Mouse (Mus musculus) B cell, adult (primary cell): ENCODE data around the gene Noc2l. TPM values are rescaled to one million over a fixed set of nuclear protein-coding genes. Genes with fewer than 3 reads are reported as not detected.

Experiments
- total RNA-seq: library from RNA; stranded (reverse); gene quantifications from 4 replicates; pipeline ENCODE4 v1.2.4, GENCODE M21; 2023; ENCODE audit not compliant: inconsistent age

The Noc2l gene
- total RNA-seq = 91.6 to 108 TPM (median 97.3 TPM) in 4 replicates

GRCm38 (mm10) chr4:156235808-156236533 is at the start of gene Noc2l:
Gene Noc2l (plus strand): TSS chr4:156236010.

DNA sequence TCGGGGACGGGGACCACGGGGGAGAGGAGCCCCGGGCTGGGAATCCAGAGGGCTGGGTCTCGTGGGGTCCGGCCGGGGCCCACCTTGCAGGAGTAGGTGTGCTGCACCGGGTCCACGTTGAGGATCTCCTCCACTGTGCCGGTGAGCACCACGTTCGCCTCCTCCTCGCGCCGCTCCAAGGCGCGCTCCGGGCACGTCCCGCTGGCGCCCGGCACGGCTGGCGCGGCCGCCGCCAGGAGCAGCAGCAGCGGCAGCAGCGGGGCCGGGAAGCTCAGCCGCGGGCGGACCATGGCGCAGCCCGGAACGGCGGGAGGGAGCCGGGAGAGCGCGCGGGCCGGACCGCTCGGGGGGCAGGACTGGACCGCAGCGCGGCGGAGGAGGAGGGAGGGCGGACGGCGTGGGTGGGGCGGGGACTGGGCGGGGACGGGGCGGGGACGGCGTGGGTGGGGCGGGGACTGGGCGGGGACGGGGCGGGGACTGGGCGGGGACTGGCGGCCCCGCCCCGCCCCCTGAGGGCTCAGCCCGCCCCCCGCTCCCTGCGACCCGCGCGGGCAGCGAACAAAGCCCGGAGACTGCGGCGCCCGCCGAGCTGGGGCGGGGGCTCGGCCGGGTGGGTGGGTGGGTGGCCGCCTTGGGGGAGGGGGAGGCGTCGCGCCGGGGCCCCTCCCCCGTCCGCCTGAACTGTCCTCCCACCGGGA is 38.5 kb upstream of the Noc2l start, which contains the start of gene Agrn:
Agrn (minus strand) TSS at position 358 of the 698 bp plus-strand sequence.

DNA sequence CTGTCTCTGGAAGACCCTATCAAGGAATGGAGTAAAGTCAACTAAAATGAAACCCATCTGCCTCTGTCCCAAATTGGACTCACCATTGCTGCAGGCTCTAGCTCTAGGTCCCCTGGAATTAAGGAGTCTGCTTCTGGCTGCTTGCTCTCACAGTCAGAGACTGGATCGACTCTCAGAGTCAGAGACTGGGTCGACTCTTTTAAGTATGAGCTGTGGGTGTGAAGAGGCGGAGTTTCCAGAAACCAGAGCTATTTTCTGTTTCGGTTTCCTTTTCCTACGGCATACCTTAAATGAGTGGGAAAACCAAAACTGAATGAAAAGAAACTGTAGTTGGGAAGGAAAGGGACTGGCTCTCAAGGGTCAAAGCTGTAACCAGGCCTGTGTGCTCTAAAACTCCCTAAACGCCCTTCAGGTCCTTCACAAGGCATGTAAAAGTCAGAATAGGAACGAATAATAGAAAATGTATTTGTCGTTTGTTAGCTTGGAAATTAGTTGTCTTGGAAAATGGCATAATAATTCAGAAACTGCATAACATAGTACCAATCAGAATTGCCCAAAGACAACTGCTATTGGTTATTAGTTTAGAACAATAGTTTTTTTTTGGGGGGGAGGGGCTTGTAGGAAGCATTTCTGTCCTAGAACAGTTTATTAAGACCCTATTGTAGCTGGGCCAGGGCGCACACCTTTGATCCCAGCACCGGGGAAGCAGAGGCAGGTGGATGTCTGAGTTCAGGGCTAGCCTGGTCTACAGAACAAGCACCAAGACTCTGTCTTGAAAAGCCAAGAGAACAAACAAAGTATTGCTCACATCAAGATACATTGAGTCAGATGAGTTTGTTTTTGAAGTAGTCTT is 35.0 kb upstream of the Noc2l start, which contains the start of gene Isg15:
Isg15 (minus strand) TSS at position 196 of the 853 bp plus-strand sequence.

GRCm38 (mm10) chr4:156203001-156203412 is 32.8 kb upstream of the Noc2l start, which contains the start of gene AW011738:
Gene AW011738 (plus strand): TSS chr4:156203304.

GRCm38 (mm10) chr4:156215649-156216048 is 20.2 kb upstream of the Noc2l start, which contains the start of gene Perm1:
Gene Perm1 (plus strand): TSS chr4:156215868.

DNA sequence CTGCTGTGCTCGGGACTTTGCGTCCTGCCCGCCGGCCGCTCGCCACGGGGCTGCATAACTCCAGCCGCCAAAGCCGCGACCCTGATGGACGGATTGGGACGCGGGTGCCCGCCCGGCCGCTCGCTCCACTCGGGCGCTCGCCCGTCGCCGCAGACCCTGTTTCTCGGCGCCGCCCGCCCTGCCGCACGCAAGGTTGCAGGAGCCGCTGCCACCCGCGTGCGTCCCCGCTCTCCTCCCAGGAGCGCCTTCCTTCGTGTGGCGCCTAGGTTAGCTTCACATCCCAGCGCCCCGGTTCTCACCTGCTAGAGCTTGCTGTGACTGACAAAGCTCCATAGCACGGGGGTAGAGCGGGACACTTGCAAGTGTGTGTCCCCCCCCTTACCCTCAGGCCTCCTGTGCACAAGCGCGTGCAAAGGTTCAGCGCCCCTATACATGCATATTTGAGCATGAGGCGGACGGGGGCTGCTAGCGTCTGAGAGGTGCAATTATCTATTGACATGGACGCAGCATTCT is 1.1 kb upstream of the Noc2l start, which contains the start of gene Plekhn1:
Plekhn1 (minus strand) TSS at position 157 of the 513 bp plus-strand sequence.

GRCm38 (mm10) chr4:156255078-156255839 is 19.4 kb downstream of the Noc2l start, which contains the start of gene Samd11:
Gene Samd11 (minus strand): TSS chr4:156255657.

Other genes starting within 250 kb of the Noc2l start
- 2.3 to 3.4 TPM (median 2.8 TPM) in 4 replicates for gene B3galt6, start 243.4 kb upstream of the Noc2l start, total RNA-seq
- 120 to 134 TPM (median 127 TPM) in 4 replicates for gene Sdf4, start 243.1 kb upstream of the Noc2l start, total RNA-seq
- 6.0 to 9.5 TPM (median 7.1 TPM) in 4 replicates for gene Tnfrsf4, start 222.2 kb upstream of the Noc2l start, total RNA-seq
- 13.5 to 16.3 TPM (median 14.2 TPM) in 4 replicates for gene Tnfrsf18, start 209.8 kb upstream of the Noc2l start, total RNA-seq
- not detected in 4 replicates for gene Ttll10, start 176.6 kb upstream of the Noc2l start, total RNA-seq
- gene 9430015G10Rik, start 126.0 kb upstream of the Noc2l start, total RNA-seq = 49.2 to 80.5 TPM (median 61.4 TPM) in 4 replicates
- gene Rnf223, start 105.5 kb upstream of the Noc2l start, total RNA-seq = 0.67 to 1.3 TPM (median 0.90 TPM) in 4 replicates
- 2.6 to 4.3 TPM (median 3.5 TPM) in 4 replicates for gene Agrn, start 38.5 kb upstream of the Noc2l start, total RNA-seq
- 5.4 to 10.8 TPM (median 7.2 TPM) in 4 replicates for gene Isg15, start 35.2 kb upstream of the Noc2l start, total RNA-seq
- 8.0 to 11.2 TPM (median 9.5 TPM) in 4 replicates for gene AW011738, start 32.7 kb upstream of the Noc2l start, total RNA-seq
- 0.32 to 0.58 TPM (median 0.39 TPM) in 3 of 4 replicates, not detected in the other for gene Perm1, start 20.1 kb upstream of the Noc2l start, total RNA-seq
- gene Plekhn1, start 1.2 kb upstream of the Noc2l start, total RNA-seq = 39.6 to 41.2 TPM (median 39.8 TPM) in 4 replicates
- gene Samd11, start 19.6 kb downstream of the Noc2l start, total RNA-seq = 6.6 to 11.7 TPM (median 9.7 TPM) in 4 replicates
- not detected in 4 replicates for gene Vmn2r-ps159, start 95.1 kb downstream of the Noc2l start, total RNA-seq